Mouse (Mus musculus): ENCODE data around the gene Mansc4. TPM values are rescaled to one million over a fixed set of nuclear protein-coding genes. Genes with fewer than 3 reads are reported as not detected.
A peak's percentile ranks its signal among the peaks of the same experiment; 100 is the strongest.

Gene Mansc4
- total RNA-seq (2021) (not detected), polyA plus RNA-seq (2012; rRNA removed) (not detected in 2 replicates)
- long read RNA-seq = 0 reads

- intact Hi-C loops (cut with DNase I) = loop anchor here (10.0 kb wide), 1 partner anchor 1738 kb away; no protein-coding TSS in a partner anchor
- WGBS = 21% methylated on average over 20 of the region's 20 CpGs
- Histone ChIP-seq H3K27ac (no peak within 1 kb of the TSS), H3K27me3 (ENCODE audit: control insufficient read depth, insufficient read depth, low read length) (no peaks in the 10 kb centered on the region; the same call in 1 of the 2 replicates), H3K4me3 (no peak within 1 kb of the TSS), H3K36me3 (ENCODE audit: control insufficient read depth, insufficient read depth, low read length) (no peaks in the 10 kb centered on the region), H3K9ac (ENCODE audit: low read depth, low read length) (no peak within 1 kb of the TSS), H3K4me1 (ENCODE audit: control insufficient read depth, insufficient read depth, low read length) (peaks cover 2% of the 10 kb centered on the region; the same call in 1 of the 2 replicates), H3K79me2 (replicated peaks; ENCODE audit: control insufficient read depth, insufficient read depth, low read length) (peaks cover under 1% of the 10 kb centered on the region)
- DNase-seq = peak; percentile 25 to 33
- no peak for TF ChIP-seq CTCF (IDR thresholded peaks at IDR 0.05)
- no peak for TF ChIP-seq EP300 (IDR thresholded peaks at IDR 0.05; ENCODE audit: insufficient read depth, low read depth, low read length)
- no peak for TF ChIP-seq POLR2A (IDR thresholded peaks at IDR 0.05; ENCODE audit: insufficient read depth, low read depth, low read length)
Observed at GRCm38 (mm10) chr6:147086594-147087225, at the start of gene Mansc4. Gene Mansc4 (minus strand): TSS chr6:147087032.

- Histone ChIP-seq H3K4me1 (ENCODE audit: control insufficient read depth, insufficient read depth, low read length) (no peaks in the 10 kb centered on the region), H3K27ac (no peak overlapping the region), H3K9ac (ENCODE audit: low read depth, low read length) (no peak overlapping the region), H3K79me2 (replicated peaks; ENCODE audit: control insufficient read depth, insufficient read depth, low read length) (no peaks in the 10 kb centered on the region), H3K4me3 (no peak overlapping the region), H3K36me3 (ENCODE audit: control insufficient read depth, insufficient read depth, low read length) (no peaks in the 10 kb centered on the region), H3K27me3 (ENCODE audit: control insufficient read depth, insufficient read depth, low read length) (no peaks in the 10 kb centered on the region)
- 90% methylated on average over 10 of the region's 10 CpGs for WGBS
- TF ChIP-seq POLR2A (IDR thresholded peaks at IDR 0.05; ENCODE audit: insufficient read depth, low read depth, low read length) (no peak), CTCF (IDR thresholded peaks at IDR 0.05) (no peak), EP300 (IDR thresholded peaks at IDR 0.05; ENCODE audit: insufficient read depth, low read depth, low read length) (no peak)
- no peak for DNase-seq
- intact Hi-C loops (cut with DNase I) = no loop called here
Observed at GRCm38 (mm10) chr6:147127239-147127638, 40.4 kb upstream of the Mansc4 start.

- H3K36me3 ChIP-seq (ENCODE audit: control insufficient read depth, insufficient read depth, low read length) = no peaks in the 10 kb centered on the region
- no peaks in the 10 kb centered on the region for H3K79me2 ChIP-seq (replicated peaks; ENCODE audit: control insufficient read depth, insufficient read depth, low read length)
- H3K27ac ChIP-seq = no peak overlapping the region
- intact Hi-C loops (cut with DNase I) = no loop called here
- no peaks in the 10 kb centered on the region for H3K27me3 ChIP-seq (ENCODE audit: control insufficient read depth, insufficient read depth, low read length)
- no peak overlapping the region for H3K9ac ChIP-seq (ENCODE audit: low read depth, low read length)
- TF ChIP-seq CTCF (IDR thresholded peaks at IDR 0.05) (no peak), POLR2A (IDR thresholded peaks at IDR 0.05; ENCODE audit: insufficient read depth, low read depth, low read length) (no peak), EP300 (IDR thresholded peaks at IDR 0.05; ENCODE audit: insufficient read depth, low read depth, low read length) (no peak)
- DNase-seq = no peak
- H3K4me3 ChIP-seq = no peak overlapping the region
- no peaks in the 10 kb centered on the region for H3K4me1 ChIP-seq (ENCODE audit: control insufficient read depth, insufficient read depth, low read length)
- WGBS = 10% methylated on average over 6 of the region's 6 CpGs
Observed at GRCm38 (mm10) chr6:147121320-147121719, 34.5 kb upstream of the Mansc4 start.

- no peak overlapping the region for H3K4me3 ChIP-seq
- 90% methylated on average over 3 of the region's 3 CpGs for WGBS
- no peak for TF ChIP-seq EP300 (IDR thresholded peaks at IDR 0.05; ENCODE audit: insufficient read depth, low read depth, low read length)
- no peak for TF ChIP-seq CTCF (IDR thresholded peaks at IDR 0.05)
- TF ChIP-seq POLR2A (IDR thresholded peaks at IDR 0.05; ENCODE audit: insufficient read depth, low read depth, low read length) = no peak
- intact Hi-C loops (cut with DNase I) = loop anchor here (5.0 kb wide), 2 partner anchors 111 to 124 kb away; no protein-coding TSS in a partner anchor
- no peak overlapping the region for H3K27ac ChIP-seq
- DNase-seq = no peak
- no peaks in the 10 kb centered on the region for H3K4me1 ChIP-seq (ENCODE audit: control insufficient read depth, insufficient read depth, low read length)
- H3K79me2 ChIP-seq (replicated peaks; ENCODE audit: control insufficient read depth, insufficient read depth, low read length) = no peaks in the 10 kb centered on the region
- no peaks in the 10 kb centered on the region for H3K36me3 ChIP-seq (ENCODE audit: control insufficient read depth, insufficient read depth, low read length)
- no peak overlapping the region for H3K9ac ChIP-seq (ENCODE audit: low read depth, low read length)
- no peaks in the 10 kb centered on the region for H3K27me3 ChIP-seq (ENCODE audit: control insufficient read depth, insufficient read depth, low read length)
Observed at GRCm38 (mm10) chr6:147118190-147118589, 31.4 kb upstream of the Mansc4 start.

- Histone ChIP-seq H3K4me3 (no peak overlapping the region), H3K27ac (no peak overlapping the region), H3K79me2 (replicated peaks; ENCODE audit: control insufficient read depth, insufficient read depth, low read length) (no peaks in the 10 kb centered on the region), H3K36me3 (ENCODE audit: control insufficient read depth, insufficient read depth, low read length) (no peaks in the 10 kb centered on the region), H3K9ac (ENCODE audit: low read depth, low read length) (no peak overlapping the region), H3K27me3 (ENCODE audit: control insufficient read depth, insufficient read depth, low read length) (no peaks in the 10 kb centered on the region), H3K4me1 (ENCODE audit: control insufficient read depth, insufficient read depth, low read length) (no peaks in the 10 kb centered on the region)
- intact Hi-C loops (cut with DNase I) = loop anchor here (2.0 to 5.0 kb wide), 3 partner anchors 110 to 293 kb away; no protein-coding TSS in a partner anchor
- TF ChIP-seq CTCF (IDR thresholded peaks at IDR 0.05) (no peak), EP300 (IDR thresholded peaks at IDR 0.05; ENCODE audit: insufficient read depth, low read depth, low read length) (no peak), POLR2A (IDR thresholded peaks at IDR 0.05; ENCODE audit: insufficient read depth, low read depth, low read length) (no peak)
- WGBS = 96% methylated on average over 7 of the region's 7 CpGs
- DNase-seq = no peak
Observed at GRCm38 (mm10) chr6:147117764-147118163, 30.9 kb upstream of the Mansc4 start.

- no peak overlapping the region for H3K9ac ChIP-seq (ENCODE audit: low read depth, low read length)
- H3K4me3 ChIP-seq = no peak overlapping the region
- 9% methylated on average over 10 of the region's 10 CpGs for WGBS
- peak; percentile 73 to 86 for DNase-seq
- intact Hi-C loops (cut with DNase I) = loop anchor here (2.0 to 5.0 kb wide), 3 partner anchors 109 to 292 kb away; no protein-coding TSS in a partner anchor
- H3K79me2 ChIP-seq (replicated peaks; ENCODE audit: control insufficient read depth, insufficient read depth, low read length) = no peaks in the 10 kb centered on the region
- H3K4me1 ChIP-seq (ENCODE audit: control insufficient read depth, insufficient read depth, low read length) = no peaks in the 10 kb centered on the region
- TF ChIP-seq EP300 (IDR thresholded peaks at IDR 0.05; ENCODE audit: insufficient read depth, low read depth, low read length) = no peak
- TF ChIP-seq POLR2A (IDR thresholded peaks at IDR 0.05; ENCODE audit: insufficient read depth, low read depth, low read length) = no peak
- TF ChIP-seq CTCF (IDR thresholded peaks at IDR 0.05) = peak; percentile 99
- no peaks in the 10 kb centered on the region for H3K36me3 ChIP-seq (ENCODE audit: control insufficient read depth, insufficient read depth, low read length)
- no peak overlapping the region for H3K27ac ChIP-seq
- no peaks in the 10 kb centered on the region for H3K27me3 ChIP-seq (ENCODE audit: control insufficient read depth, insufficient read depth, low read length)
Observed at GRCm38 (mm10) chr6:147116579-147116978, 29.7 kb upstream of the Mansc4 start.
